Mouse (Mus musculus): Measurements from ENCODE around the gene Vti1a. TPM values are rescaled to one million over a fixed set of nuclear protein-coding genes. Genes with fewer than 3 reads are reported as not detected.

Vti1a gene
- polyA plus RNA-seq, 1 experiment, result 36.2 TPM

DNA sequence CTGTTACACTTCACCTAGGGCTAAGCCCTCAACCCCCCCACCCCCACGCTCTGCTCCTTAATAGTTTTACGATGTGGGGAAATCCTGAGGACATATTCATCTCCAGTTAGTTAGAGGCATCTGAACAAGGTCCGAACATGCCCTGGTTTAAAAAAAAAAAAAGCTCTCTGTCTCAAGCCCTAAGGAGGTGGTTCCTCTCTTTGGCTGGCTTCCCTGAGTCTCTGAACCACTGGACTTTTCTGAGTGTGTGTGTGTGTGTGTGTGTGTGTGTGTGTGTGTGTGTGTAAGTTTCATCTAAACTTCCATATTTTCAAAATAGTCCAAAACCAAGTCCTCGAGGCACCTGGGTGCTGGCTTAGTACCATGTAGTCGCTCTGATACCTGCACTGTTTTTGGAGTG is 192.9 kb downstream of the Vti1a start:
- no peak for DNase-seq (ENCODE audit: extremely low spot score in 1 of 2, low spot score in 1 of 2)

- peak; percentile 29 to 64 for DNase-seq (ENCODE audit: extremely low spot score in 1 of 2, low spot score in 1 of 2)
Observed at GRCm38 (mm10) chr19:55509618-55510017, 193.5 kb downstream of the Vti1a start.

- DNase-seq (ENCODE audit: extremely low spot score in 1 of 2, low spot score in 1 of 2), result no peak
Observed at GRCm38 (mm10) chr19:55513941-55514340, 197.8 kb downstream of the Vti1a start.

DNA sequence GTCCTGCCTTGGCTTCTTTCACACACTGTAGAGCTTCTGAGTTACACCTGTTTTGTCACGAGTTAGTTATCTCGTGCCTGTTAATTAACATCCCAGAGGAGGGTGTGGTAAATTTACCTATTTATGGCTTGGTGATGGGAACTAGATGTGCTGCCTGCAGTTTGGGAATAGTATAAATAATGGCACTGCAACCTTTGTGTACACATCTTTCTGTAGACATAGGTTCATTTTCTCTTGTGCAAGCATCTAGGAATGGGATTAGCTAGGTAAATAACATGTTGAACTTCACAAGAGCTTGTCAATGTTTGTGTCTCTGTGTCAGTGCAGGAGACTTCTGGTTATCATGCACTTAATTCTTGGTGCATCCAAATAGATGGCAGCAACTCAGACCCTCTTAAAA is 204.1 kb downstream of the Vti1a start:
- DNase-seq (ENCODE audit: extremely low spot score in 1 of 2, low spot score in 1 of 2), result no peak

DNA sequence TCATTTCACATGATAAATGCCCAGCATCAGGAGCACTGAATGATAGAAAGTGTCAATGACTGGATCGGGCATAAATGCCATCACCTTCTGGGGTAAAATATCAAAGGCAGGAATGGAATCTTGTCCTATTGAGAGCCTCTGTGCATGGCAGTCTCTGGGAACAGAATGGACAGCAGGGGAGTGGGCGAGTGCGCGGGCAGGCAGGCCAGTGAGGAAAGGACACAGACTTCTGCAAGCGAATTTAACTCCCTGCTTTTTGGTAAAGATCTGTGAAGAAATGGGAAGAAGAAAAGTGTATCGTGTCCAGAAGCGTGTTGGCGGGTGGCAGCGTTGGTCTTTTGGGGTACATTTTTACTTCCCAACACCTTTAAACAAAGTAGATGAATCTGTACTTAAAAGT is 207.2 kb downstream of the Vti1a start:
- peak; percentile 53 to 75 for DNase-seq (ENCODE audit: extremely low spot score in 1 of 2, low spot score in 1 of 2)

- no peak for DNase-seq (ENCODE audit: extremely low spot score in 1 of 2, low spot score in 1 of 2)
Observed at GRCm38 (mm10) chr19:55524385-55524784, 208.3 kb downstream of the Vti1a start.

DNA sequence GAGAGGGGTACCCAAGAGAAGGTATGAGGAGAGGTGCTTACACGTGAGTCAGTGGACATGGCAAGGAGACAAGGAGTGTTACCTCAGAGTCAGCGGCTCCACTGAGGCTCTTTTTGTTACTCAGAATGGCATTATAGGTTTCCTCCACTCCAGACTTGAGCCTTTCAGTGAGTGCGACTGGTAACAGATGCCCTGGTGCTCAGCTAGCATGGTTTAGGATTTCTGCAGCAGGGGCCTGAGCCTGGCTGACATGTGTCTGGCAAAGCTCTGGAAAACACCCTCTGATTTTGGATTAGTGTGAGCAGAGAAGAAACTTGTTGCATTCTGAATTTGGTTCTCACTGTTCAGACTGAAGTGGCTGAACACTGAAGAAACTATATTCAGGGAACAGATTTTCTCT is 209.0 kb downstream of the Vti1a start:
- DNase-seq (ENCODE audit: extremely low spot score in 1 of 2, low spot score in 1 of 2), result no peak

DNA sequence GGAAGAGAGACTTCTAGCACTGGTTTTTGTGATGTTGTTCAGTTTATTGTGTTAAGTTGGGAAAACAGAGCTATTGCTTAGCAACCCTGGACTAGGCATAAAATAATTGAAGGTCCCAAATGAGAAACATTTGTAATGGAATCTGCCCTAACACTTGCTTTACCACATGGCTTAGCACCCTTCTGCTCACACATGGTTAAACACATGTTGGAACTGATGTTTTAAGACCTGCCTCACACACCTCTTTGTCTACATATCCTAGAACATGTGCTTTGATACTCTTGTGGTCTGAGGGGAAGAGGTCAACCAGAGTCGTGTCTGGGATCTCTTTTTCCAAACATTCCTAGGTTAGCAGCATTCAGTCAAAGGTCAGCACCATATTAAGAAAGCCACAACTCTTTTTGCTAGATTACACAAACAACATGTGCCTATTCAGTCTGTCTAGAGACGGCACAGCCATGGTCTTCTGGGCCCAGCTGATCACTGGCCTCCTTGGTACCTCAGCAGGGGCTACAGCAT is 210.7 kb downstream of the Vti1a start:
- DNase-seq (ENCODE audit: extremely low spot score in 1 of 2, low spot score in 1 of 2), result no peak

- DNase-seq (ENCODE audit: extremely low spot score in 1 of 2, low spot score in 1 of 2), result no peak
Observed at GRCm38 (mm10) chr19:55530041-55530440, 213.9 kb downstream of the Vti1a start.

GRCm38 (mm10) chr19:55532681-55533080 is 216.6 kb downstream of the Vti1a start:
- DNase-seq (ENCODE audit: extremely low spot score in 1 of 2, low spot score in 1 of 2), result no peak

DNA sequence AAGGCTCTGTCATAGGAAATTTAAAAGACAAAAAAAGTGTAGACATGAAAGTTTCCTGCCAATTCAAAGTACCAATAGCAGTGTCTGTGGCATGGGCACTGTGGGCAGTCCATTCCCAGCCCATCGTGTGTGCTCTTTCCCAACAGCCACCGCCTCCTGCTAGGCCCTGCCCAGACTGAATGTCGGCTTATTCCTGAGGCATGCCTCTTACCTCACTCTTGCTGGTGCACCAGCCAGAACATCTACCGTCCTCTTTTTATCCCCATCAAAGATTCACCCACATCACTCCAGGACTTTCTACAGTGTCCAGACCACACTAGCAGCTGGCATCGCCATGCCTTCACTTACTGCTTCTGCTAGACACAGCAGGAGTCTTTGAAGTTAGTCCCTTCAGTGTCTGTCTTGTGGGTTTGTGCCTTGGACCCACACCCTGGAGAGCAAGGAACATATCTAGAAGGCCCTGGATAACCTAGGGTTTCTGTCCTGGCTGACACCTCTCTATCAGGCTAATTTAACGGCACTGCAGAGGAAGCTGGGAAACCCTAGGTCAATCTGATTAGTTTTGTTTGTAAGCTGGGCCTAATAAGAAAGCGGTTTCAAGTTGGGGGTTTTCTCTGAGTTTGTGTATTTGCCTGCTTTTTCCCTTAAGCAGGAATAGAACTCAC is 220.3 kb downstream of the Vti1a start:
- DNase-seq (ENCODE audit: extremely low spot score in 1 of 2, low spot score in 1 of 2), result no peak

DNA sequence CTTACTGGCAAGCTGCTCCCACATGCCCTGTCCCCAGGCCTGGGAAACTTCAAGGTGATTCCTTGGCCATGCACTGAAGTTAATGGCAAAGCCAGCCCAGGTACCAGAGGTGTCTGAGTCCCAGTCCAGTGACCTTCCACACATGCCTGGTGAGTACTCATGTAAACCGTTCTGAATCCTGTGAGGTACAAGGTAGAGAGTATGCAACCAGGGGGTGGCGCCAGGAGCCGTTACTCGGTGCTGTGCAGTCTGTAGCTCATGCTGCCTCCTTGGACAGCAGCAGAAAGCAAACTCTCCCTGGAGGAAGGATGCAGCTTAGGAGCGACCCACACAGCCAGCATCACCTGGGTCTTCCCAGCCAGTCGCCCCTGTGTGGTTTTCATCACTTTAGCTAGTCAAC is 221.6 kb downstream of the Vti1a start:
- peak in 1 of 2 experiments; percentile 32 for DNase-seq (ENCODE audit: extremely low spot score in 1 of 2, low spot score in 1 of 2)

- no peak for DNase-seq (ENCODE audit: extremely low spot score in 1 of 2, low spot score in 1 of 2)
Observed at GRCm38 (mm10) chr19:55541641-55542040, 225.5 kb downstream of the Vti1a start.

- DNase-seq (ENCODE audit: extremely low spot score in 1 of 2, low spot score in 1 of 2), result peak in 1 of 2 experiments; percentile 42
Observed at GRCm38 (mm10) chr19:55542461-55542860, 226.4 kb downstream of the Vti1a start.

DNA sequence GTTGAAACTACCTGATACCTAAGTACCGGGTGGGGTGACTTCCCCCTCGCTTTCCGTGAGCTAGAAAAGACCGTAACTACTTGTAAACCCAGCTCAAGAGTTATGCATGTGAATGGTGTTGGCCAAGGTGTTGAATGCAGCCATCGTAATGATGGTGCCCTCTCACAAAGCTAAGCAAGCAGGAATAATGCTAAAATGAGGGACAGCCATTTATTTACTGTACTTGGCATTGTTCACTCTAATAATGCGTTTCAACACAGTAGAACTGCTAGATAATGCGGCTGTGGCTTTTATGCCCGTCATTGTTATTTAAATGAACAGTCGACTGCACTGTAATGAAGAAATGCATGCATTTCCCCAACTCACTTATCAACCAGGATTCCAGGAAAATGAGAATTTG is 227.1 kb downstream of the Vti1a start:
- DNase-seq (ENCODE audit: extremely low spot score in 1 of 2, low spot score in 1 of 2), result no peak

DNA sequence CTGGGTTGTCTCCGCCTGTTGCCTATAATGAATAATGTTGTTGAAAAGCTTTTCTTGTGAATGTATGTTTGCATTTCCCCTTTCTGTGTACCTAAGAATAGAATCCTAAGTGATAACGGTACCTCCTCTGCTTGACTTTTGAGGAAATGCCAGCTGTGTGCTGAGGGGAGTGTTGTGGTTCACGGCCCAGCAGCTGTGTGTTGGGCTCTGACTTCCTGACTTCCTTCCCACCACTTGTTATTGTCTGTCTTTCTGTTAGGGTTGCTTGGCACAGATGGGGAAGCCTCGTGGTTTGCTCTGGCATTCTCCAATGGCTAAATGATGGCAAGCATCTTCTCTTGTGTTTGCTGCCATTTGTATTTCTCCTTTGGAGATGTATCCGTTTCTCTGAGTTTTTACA is 228.4 kb downstream of the Vti1a start:
- DNase-seq (ENCODE audit: extremely low spot score in 1 of 2, low spot score in 1 of 2), result no peak

DNA sequence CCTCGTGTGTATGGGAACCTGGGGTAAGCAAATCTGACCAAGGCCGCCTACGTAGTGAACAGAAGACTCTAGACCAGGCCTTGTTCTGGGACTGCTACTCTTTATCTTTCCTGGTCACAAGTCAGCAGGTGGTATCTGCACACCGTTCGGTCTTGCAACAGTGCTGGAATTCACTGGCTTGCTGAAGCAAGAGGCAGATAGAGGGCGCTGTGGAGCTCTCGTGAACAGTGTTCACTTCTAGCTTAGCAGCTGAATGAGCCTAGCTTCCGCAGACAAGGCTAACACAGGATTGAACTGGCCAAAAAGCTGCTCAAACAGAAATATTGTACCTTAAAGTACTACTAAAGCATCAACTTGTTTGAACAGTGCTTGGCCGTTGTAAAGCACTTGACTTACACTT is 229.4 kb downstream of the Vti1a start:
- peak; percentile 22 to 85 for DNase-seq (ENCODE audit: extremely low spot score in 1 of 2, low spot score in 1 of 2)

DNA sequence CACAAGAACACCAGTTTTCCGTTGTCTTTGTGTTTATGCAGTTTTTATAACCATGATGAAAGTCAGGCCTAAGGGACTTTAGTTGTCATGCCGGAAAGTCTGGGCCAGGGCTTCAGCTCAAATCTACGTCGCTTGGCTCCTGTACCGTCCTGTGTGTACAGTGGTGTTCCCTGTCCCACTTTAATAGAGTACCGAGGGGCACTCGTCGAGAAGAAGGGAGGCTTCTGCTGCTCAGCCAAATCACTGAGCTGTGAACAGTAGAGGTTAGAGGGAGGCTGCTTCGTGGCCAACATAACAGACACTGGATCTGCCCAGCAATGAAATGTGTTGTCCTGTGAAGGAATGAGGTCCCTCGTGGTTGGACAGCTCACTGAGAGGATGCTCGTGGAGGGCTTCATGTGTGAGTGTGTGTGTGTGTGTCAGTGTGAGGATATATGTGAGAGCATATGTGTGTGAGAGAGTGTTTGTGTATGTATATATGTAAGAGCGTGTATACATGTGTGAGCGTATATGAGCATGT is 230.0 kb downstream of the Vti1a start:
- DNase-seq (ENCODE audit: extremely low spot score in 1 of 2, low spot score in 1 of 2), result no peak

GRCm38 (mm10) chr19:55548206-55548605 is 232.1 kb downstream of the Vti1a start:
- no peak for DNase-seq (ENCODE audit: extremely low spot score in 1 of 2, low spot score in 1 of 2)

DNA sequence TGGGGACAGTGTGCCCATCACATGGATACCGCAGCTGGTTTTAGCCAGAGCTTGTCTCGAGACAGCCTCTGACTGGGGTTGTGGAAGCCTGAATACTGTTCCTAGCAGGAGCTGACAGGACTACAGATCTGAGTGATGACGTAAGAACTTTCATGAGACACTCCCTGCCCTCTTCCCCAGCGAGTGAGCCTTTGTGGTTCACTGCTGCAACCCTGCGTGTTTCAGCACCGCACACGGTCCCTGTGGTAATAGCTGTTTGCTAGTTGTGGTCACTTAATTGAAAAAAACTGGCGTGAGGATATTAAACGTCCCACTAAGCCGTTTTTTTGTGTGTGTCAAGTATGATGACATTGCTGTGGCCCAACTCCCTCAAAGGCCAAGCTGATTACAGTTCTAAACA is 232.6 kb downstream of the Vti1a start:
- no peak for DNase-seq (ENCODE audit: extremely low spot score in 1 of 2, low spot score in 1 of 2)

DNA sequence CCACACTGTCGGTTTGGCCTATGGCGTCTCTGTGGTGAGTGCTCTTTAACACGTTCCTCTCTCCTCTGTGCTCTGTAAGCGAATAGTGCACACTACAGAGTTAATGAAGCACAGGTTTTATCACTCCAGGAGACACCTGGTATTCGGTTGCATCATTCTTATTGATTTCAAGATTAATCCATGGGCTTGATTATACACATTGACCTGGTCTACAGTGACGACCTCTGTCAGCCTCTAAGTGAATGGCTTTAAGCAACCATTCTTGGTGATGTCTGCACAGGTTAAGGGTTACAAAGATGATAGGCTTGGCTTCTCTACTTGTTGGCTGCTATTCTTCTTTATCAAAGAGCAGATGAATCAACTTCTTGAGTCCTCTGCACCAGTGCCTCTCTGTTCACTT is 234.1 kb downstream of the Vti1a start:
- no peak for DNase-seq (ENCODE audit: extremely low spot score in 1 of 2, low spot score in 1 of 2)

GRCm38 (mm10) chr19:55552339-55552738 is 236.2 kb downstream of the Vti1a start:
- DNase-seq (ENCODE audit: extremely low spot score in 1 of 2, low spot score in 1 of 2), result no peak

- no peak for DNase-seq (ENCODE audit: extremely low spot score in 1 of 2, low spot score in 1 of 2)
Observed at GRCm38 (mm10) chr19:55552861-55553260, 236.8 kb downstream of the Vti1a start.

All from frontal cortex, adult 2 months (tissue).